Mouse (Mus musculus): ENCODE results near the gene Zscan22.
"Not testable (repeated sequence)": the region's sequence is repeated elsewhere in the genome, so short reads cannot be mapped to it uniquely, and the experiment has no call there.

Gene Zscan22

GRCm38 (mm10) chr7:12897655-12898410, at the start of gene Zscan22:
TSS of gene Zscan22 (plus strand) at chr7:12897815.
- peak; percentile 88 for DNase-seq (ENCODE audit: low read depth, low spot score)

- DNase-seq (ENCODE audit: low read depth, low spot score): peak; percentile 48
Observed at GRCm38 (mm10) chr7:12874301-12874700, 23.3 kb upstream of the Zscan22 start.

- DNase-seq (ENCODE audit: low read depth, low spot score): no peak
Observed at GRCm38 (mm10) chr7:12880036-12880435, 17.6 kb upstream of the Zscan22 start.

GRCm38 (mm10) chr7:12880497-12880896, 17.1 kb upstream of the Zscan22 start:
- not testable (repeated sequence) for DNase-seq (ENCODE audit: low read depth, low spot score)

- DNase-seq (ENCODE audit: low read depth, low spot score): peak; percentile 88
Observed at GRCm38 (mm10) chr7:12880911-12881660, 16.5 kb upstream of the Zscan22 start, which contains the start of gene Zfp128. TSS of gene Zfp128 (plus strand) at chr7:12881177.

- no peak for DNase-seq (ENCODE audit: low read depth, low spot score)
Observed at GRCm38 (mm10) chr7:12886563-12887266, 10.9 kb upstream of the Zscan22 start.

GRCm38 (mm10) chr7:12887585-12887984, 10.0 kb upstream of the Zscan22 start:
- DNase-seq (ENCODE audit: low read depth, low spot score): no peak

- DNase-seq (ENCODE audit: low read depth, low spot score): peak; percentile 33
Observed at GRCm38 (mm10) chr7:12890928-12891327, 6.7 kb upstream of the Zscan22 start.

- peak; percentile 29 for DNase-seq (ENCODE audit: low read depth, low spot score)
Observed at GRCm38 (mm10) chr7:12891334-12891733, 6.3 kb upstream of the Zscan22 start.

GRCm38 (mm10) chr7:12901517-12901916, 3.9 kb downstream of the Zscan22 start:
- DNase-seq (ENCODE audit: low read depth, low spot score): no peak

GRCm38 (mm10) chr7:12903623-12904022, 6.0 kb downstream of the Zscan22 start:
- no peak for DNase-seq (ENCODE audit: low read depth, low spot score)

- no peak for DNase-seq (ENCODE audit: low read depth, low spot score)
Observed at GRCm38 (mm10) chr7:12905146-12905545, 7.5 kb downstream of the Zscan22 start.

GRCm38 (mm10) chr7:12909498-12909962, 11.9 kb downstream of the Zscan22 start:
- DNase-seq (ENCODE audit: low read depth, low spot score): peak; percentile 86

- DNase-seq (ENCODE audit: low read depth, low spot score): peak; percentile 63
Observed at GRCm38 (mm10) chr7:12910181-12910668, 12.6 kb downstream of the Zscan22 start.

- peak; percentile 50 for DNase-seq (ENCODE audit: low read depth, low spot score)
Observed at GRCm38 (mm10) chr7:12913556-12913955, 15.9 kb downstream of the Zscan22 start.

GRCm38 (mm10) chr7:12920495-12920894, 22.9 kb downstream of the Zscan22 start:
- DNase-seq (ENCODE audit: low read depth, low spot score): not testable (repeated sequence)

- no peak for DNase-seq (ENCODE audit: low read depth, low spot score)
Observed at GRCm38 (mm10) chr7:12921318-12921704, 23.7 kb downstream of the Zscan22 start.

GRCm38 (mm10) chr7:12921705-12922465, 24.3 kb downstream of the Zscan22 start, which contains the start of gene Rps5:
TSS of gene Rps5 (plus strand) at chr7:12922290.
- peak; percentile 99 for DNase-seq (ENCODE audit: low read depth, low spot score)

- DNase-seq (ENCODE audit: low read depth, low spot score): no peak
Observed at GRCm38 (mm10) chr7:12922729-12923128, 25.1 kb downstream of the Zscan22 start.

- no peak for DNase-seq (ENCODE audit: low read depth, low spot score)
Observed at GRCm38 (mm10) chr7:12926316-12926715, 28.7 kb downstream of the Zscan22 start.

- no peak for DNase-seq (ENCODE audit: low read depth, low spot score)
Observed at GRCm38 (mm10) chr7:12927191-12927680, 29.6 kb downstream of the Zscan22 start, which contains the start of gene Rnf225. TSS of gene Rnf225 (plus strand) at chr7:12927416.
